Comparison of ENCODE assay signal across 7 mouse cellular contexts in the genomic region with DNA sequence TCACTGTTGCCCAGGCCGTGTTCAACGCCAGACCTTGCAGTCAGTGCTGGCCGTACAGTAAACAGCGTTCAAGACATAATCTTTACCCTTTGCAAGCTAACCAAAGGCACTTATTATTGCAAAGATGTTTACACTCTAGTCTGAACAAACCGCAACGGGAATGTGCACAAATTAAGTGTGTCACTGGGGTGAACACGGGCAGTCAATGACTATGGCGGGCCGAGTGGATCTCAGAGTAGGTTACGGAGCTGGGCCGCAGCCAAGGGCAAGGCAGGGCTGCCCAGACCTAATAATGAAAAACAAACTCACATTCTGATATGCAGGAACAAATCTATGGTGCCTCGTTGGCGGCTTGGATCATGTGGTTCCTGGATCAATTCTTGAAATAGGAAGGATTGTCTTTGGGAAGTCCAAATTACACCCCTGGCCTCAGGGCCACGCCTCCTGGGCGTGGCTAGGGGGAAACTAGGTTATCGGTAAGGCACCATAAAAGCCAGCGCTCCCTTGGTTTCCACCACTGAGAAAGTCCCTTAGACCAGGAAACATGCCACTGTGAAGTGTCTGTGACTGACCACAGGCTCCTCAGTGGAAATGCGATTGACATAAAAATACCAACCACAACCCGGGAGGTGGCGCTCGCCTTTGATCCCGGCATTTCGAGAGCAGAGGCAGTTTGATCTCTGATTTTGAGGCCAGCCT. TPM values are rescaled to one million over a fixed set of nuclear protein-coding genes. Genes with fewer than 3 reads are reported as not detected.
A peak's percentile ranks its signal among the peaks of the same experiment; 100 is the strongest.
DNase-seq lines count a peak whose midpoint lies in the region; ATAC-seq and TF ChIP-seq lines count a peak whose summit lies in the region.

No protein-coding gene starts in this region.

- H3K9me3 ChIP-seq in midbrain, postnatal 0 days (ENCODE audit: low read length), result no peaks in the 10 kb centered on the region
- no peaks in the 10 kb centered on the region for H3K9me3 ChIP-seq in midbrain, embryonic 15.5 days
- no peaks in the 10 kb centered on the region for H3K9me3 ChIP-seq in liver, embryonic 14.5 days (ENCODE audit: control insufficient read depth, low read length)
- no peaks in the 10 kb centered on the region for H3K9me3 ChIP-seq in stomach, embryonic 15.5 days

- no peak overlapping the region for H3K4me3 ChIP-seq in midbrain, postnatal 0 days (ENCODE audit: low read depth, low read length)
- H3K4me3 ChIP-seq in midbrain, embryonic 15.5 days, result no peak overlapping the region
- peak overlapping the region; percentile 49 for H3K4me3 ChIP-seq in liver, embryonic 14.5 days (ENCODE audit: insufficient read depth in 1 of 2, low read depth in 2 of 2, low read length in 2 of 2)
- H3K4me3 ChIP-seq in stomach, embryonic 15.5 days (replicated peaks), result no peak overlapping the region

- H3K4me2 ChIP-seq in midbrain, postnatal 0 days (ENCODE audit: low read depth, low read length, poor library complexity, severe bottlenecking), result no peak overlapping the region
- H3K4me2 ChIP-seq in midbrain, embryonic 15.5 days, result no peak overlapping the region
- peak overlapping the region; percentile 69 for H3K4me2 ChIP-seq in liver, embryonic 14.5 days (ENCODE audit: low read depth)
- 0 out of 2 replicates have a peak overlapping the region, but pooled peaks have one; percentile 19 for H3K4me2 ChIP-seq in stomach, embryonic 15.5 days

- no peak for DNase-seq in midbrain, postnatal 0 days (ENCODE audit: low spot score)
- peak; percentile 73 to 87 (median 78) for DNase-seq in liver, embryonic 14.5 days (ENCODE audit: low read depth in 3 of 3, low spot score in 3 of 3)
- no peak for DNase-seq in left cerebral cortex, postnatal 25 days (ENCODE audit: low spot score in 2 of 2)
- no peak for DNase-seq in cerebellum, adult 9-10 months

- peak; percentile 27 for TF ChIP-seq CTCF in midbrain, postnatal 0 days (IDR thresholded peaks at IDR 0.05)
- TF ChIP-seq CTCF in liver, embryonic 14.5 days (IDR thresholded peaks at IDR 0.05; ENCODE audit: low read depth), result peak; percentile 62

- H3K27ac ChIP-seq in midbrain, postnatal 0 days (ENCODE audit: low read depth, low read length), result no peak overlapping the region
- no peak overlapping the region for H3K27ac ChIP-seq in midbrain, embryonic 15.5 days
- peak overlapping the region; percentile 91 for H3K27ac ChIP-seq in liver, embryonic 14.5 days
- H3K27ac ChIP-seq in stomach, embryonic 15.5 days, result no peak overlapping the region

- H3K9ac ChIP-seq in midbrain, postnatal 0 days (replicated peaks; ENCODE audit: low read length, poor library complexity, severe bottlenecking), result no peak overlapping the region
- H3K9ac ChIP-seq in midbrain, embryonic 15.5 days, result no peak overlapping the region
- H3K9ac ChIP-seq in liver, embryonic 14.5 days (replicated peaks), result peak overlapping the region; percentile 81
- no peak overlapping the region for H3K9ac ChIP-seq in stomach, embryonic 15.5 days

- intact Hi-C loops in left cerebral cortex, postnatal 25 days (cut with DNase I), result no loop called here

- no peaks in the 10 kb centered on the region for H3K27me3 ChIP-seq in midbrain, postnatal 0 days (ENCODE audit: insufficient read depth, low read length)
- H3K27me3 ChIP-seq in midbrain, embryonic 15.5 days (replicated peaks), result no peaks in the 10 kb centered on the region
- H3K27me3 ChIP-seq in liver, embryonic 14.5 days (ENCODE audit: control insufficient read depth, insufficient read depth, low read length), result no peaks in the 10 kb centered on the region
- H3K27me3 ChIP-seq in stomach, embryonic 15.5 days (replicated peaks), result no peaks in the 10 kb centered on the region

- peak; percentile 30; the same call in 1 of the 2 replicates for TF ChIP-seq EP300 in liver, embryonic 14.5 days (IDR thresholded peaks at IDR 0.05; ENCODE audit: low read depth)

- no peaks in the 10 kb centered on the region for H3K4me1 ChIP-seq in midbrain, postnatal 0 days (ENCODE audit: insufficient read depth, low read length)
- H3K4me1 ChIP-seq in midbrain, embryonic 15.5 days, result peaks cover 3% of the 10 kb centered on the region; the same call in 1 of the 2 replicates
- peaks cover 40 to 49% of the 10 kb centered on the region in 2 experiments for H3K4me1 ChIP-seq in liver, embryonic 14.5 days (replicated peaks; ENCODE audit: control insufficient read depth in 2 of 2, insufficient read depth in 2 of 2, low read length in 1 of 2)
- H3K4me1 ChIP-seq in stomach, embryonic 15.5 days, result no peaks in the 10 kb centered on the region

- H3K36me3 ChIP-seq in midbrain, postnatal 0 days (ENCODE audit: insufficient read depth, low read length), result no peaks in the 10 kb centered on the region
- H3K36me3 ChIP-seq in midbrain, embryonic 15.5 days (replicated peaks), result no peaks in the 10 kb centered on the region
- H3K36me3 ChIP-seq in liver, embryonic 14.5 days (replicated peaks; ENCODE audit: control insufficient read depth, insufficient read depth, low read depth), result no peaks in the 10 kb centered on the region
- H3K36me3 ChIP-seq in stomach, embryonic 15.5 days, result no peaks in the 10 kb centered on the region

- 57% methylated on average over 23 of the region's 23 CpGs for WGBS in midbrain, postnatal 0 days
- 54% methylated on average over 23 of the region's 23 CpGs for WGBS in midbrain, embryonic 15.5 days
- 38% methylated on average over 23 of the region's 23 CpGs for WGBS in liver, embryonic 14.5 days (ENCODE audit: insufficient replicate concordance)
- 45% methylated on average over 23 of the region's 23 CpGs for WGBS in stomach, embryonic 15.5 days

- no peak for ATAC-seq in midbrain, postnatal 0 days (ENCODE audit: low FRiP score)
- no peak for ATAC-seq in midbrain, embryonic 15.5 days (replicated peaks)
- ATAC-seq in erythroid progenitor cell, adult 5-6 weeks (replicated peaks; ENCODE audit: low FRiP score, poor library complexity, severe bottlenecking), result peak; percentile 59
- peak; percentile 27 for ATAC-seq in liver, embryonic 14.5 days (ENCODE audit: insufficient read depth)
- ATAC-seq in stomach, embryonic 15.5 days (ENCODE audit: insufficient read depth, low FRiP score, low read depth), result no peak

RNA-seq across cellular contexts. Expression of a gene that starts 13.2 kb away (rescaled TPM):
- 143 and 179 TPM in 2 replicates for total RNA-seq in midbrain, postnatal 0 days (2014; rRNA removed)
- polyA plus RNA-seq in midbrain, postnatal 0 days (2015; fragmentation: Nextera tagmentation; extraction: Ambion mirVana), result 394 and 409 TPM in 2 replicates
- polyA plus RNA-seq in midbrain, embryonic 15.5 days (2015; fragmentation: Nextera tagmentation; extraction: Ambion mirVana), result 216 and 230 TPM in 2 replicates
- total RNA-seq in erythroid progenitor cell, adult 5-6 weeks (2015; ENCODE audit: low replicate concordance), result not detected in 2 replicates
- not detected in 2 replicates for total RNA-seq in erythroid progenitor cell, adult 5-6 weeks (2017; ENCODE audit: low replicate concordance)
- 0.15 and 0.61 TPM in 2 replicates for polyA plus RNA-seq in liver, embryonic 14.5 days (2012; rRNA removed)
- polyA plus RNA-seq in liver, embryonic 14.5 days (2014; fragmentation: Nextera tagmentation; extraction: Ambion mirVana), result 0.22 and 0.29 TPM in 2 replicates
- polyA plus RNA-seq in stomach, embryonic 15.5 days (2015; fragmentation: Nextera tagmentation; extraction: Ambion mirVana), result 7.4 and 7.7 TPM in 2 replicates
- total RNA-seq in left cerebral cortex, postnatal 25 days (2021), result 100 to 1,000 TPM; 150 to 175 TPM

RNA-seq across cellular contexts. Expression of a gene that starts 13.3 kb away (rescaled TPM):
- 2.1 TPM in 1 of 2 replicates, not detected in the other for total RNA-seq in midbrain, postnatal 0 days (2014; rRNA removed)
- polyA plus RNA-seq in midbrain, postnatal 0 days (2015; fragmentation: Nextera tagmentation; extraction: Ambion mirVana), result 1.5 and 1.9 TPM in 2 replicates
- 1.0 and 1.4 TPM in 2 replicates for polyA plus RNA-seq in midbrain, embryonic 15.5 days (2015; fragmentation: Nextera tagmentation; extraction: Ambion mirVana)
- not detected in 2 replicates for total RNA-seq in erythroid progenitor cell, adult 5-6 weeks (2015; ENCODE audit: low replicate concordance)
- not detected in 2 replicates for total RNA-seq in erythroid progenitor cell, adult 5-6 weeks (2017; ENCODE audit: low replicate concordance)
- polyA plus RNA-seq in liver, embryonic 14.5 days (2012; rRNA removed), result 0.08 TPM in 1 of 2 replicates, not detected in the other
- polyA plus RNA-seq in liver, embryonic 14.5 days (2014; fragmentation: Nextera tagmentation; extraction: Ambion mirVana), result not detected in 2 replicates
- 0.57 TPM in 1 of 2 replicates, not detected in the other for polyA plus RNA-seq in stomach, embryonic 15.5 days (2015; fragmentation: Nextera tagmentation; extraction: Ambion mirVana)
- 1 to 10 TPM in 1 of 2 experiments, under 1 TPM in 1; 0.80 to 1.7 TPM for total RNA-seq in left cerebral cortex, postnatal 25 days (2021)

RNA-seq across cellular contexts. Expression of a gene that starts 16.2 kb away (rescaled TPM):
- 12.6 and 13.5 TPM in 2 replicates for total RNA-seq in midbrain, postnatal 0 days (2014; rRNA removed)
- polyA plus RNA-seq in midbrain, postnatal 0 days (2015; fragmentation: Nextera tagmentation; extraction: Ambion mirVana), result 11.1 and 12.3 TPM in 2 replicates
- 42.9 and 50.3 TPM in 2 replicates for polyA plus RNA-seq in midbrain, embryonic 15.5 days (2015; fragmentation: Nextera tagmentation; extraction: Ambion mirVana)
- total RNA-seq in erythroid progenitor cell, adult 5-6 weeks (2015; ENCODE audit: low replicate concordance), result not detected in 2 replicates
- not detected in 2 replicates for total RNA-seq in erythroid progenitor cell, adult 5-6 weeks (2017; ENCODE audit: low replicate concordance)
- 0.45 and 0.48 TPM in 2 replicates for polyA plus RNA-seq in liver, embryonic 14.5 days (2012; rRNA removed)
- polyA plus RNA-seq in liver, embryonic 14.5 days (2014; fragmentation: Nextera tagmentation; extraction: Ambion mirVana), result 0.23 and 0.30 TPM in 2 replicates
- polyA plus RNA-seq in stomach, embryonic 15.5 days (2015; fragmentation: Nextera tagmentation; extraction: Ambion mirVana), result 34.0 and 34.5 TPM in 2 replicates
- total RNA-seq in left cerebral cortex, postnatal 25 days (2021), result 1 to 10 TPM; 4.3 to 8.6 TPM

Comparison
In these comparisons a context has a peak if more than half of its experiments do, and no peak if none do; other contexts are left out.
1. ATAC-seq: peak in erythroid progenitor cell, adult 5-6 weeks (single experiment) and liver, embryonic 14.5 days (single experiment); none in midbrain, postnatal 0 days (single experiment), midbrain, embryonic 15.5 days (single experiment) and stomach, embryonic 15.5 days (single experiment).
2. DNase-seq: peak in liver, embryonic 14.5 days (3 of 3); none in midbrain, postnatal 0 days (single experiment), left cerebral cortex, postnatal 25 days (0 of 2) and cerebellum, adult 9-10 months (single experiment).
3. H3K4me2 ChIP-seq: peak in liver, embryonic 14.5 days (single experiment) and stomach, embryonic 15.5 days (single experiment); none in midbrain, postnatal 0 days (single experiment) and midbrain, embryonic 15.5 days (single experiment).
4. H3K4me3 ChIP-seq: peak in liver, embryonic 14.5 days (2 of 2); none in midbrain, postnatal 0 days (single experiment), midbrain, embryonic 15.5 days (single experiment) and stomach, embryonic 15.5 days (single experiment).
5. RNA of a gene that starts 13.2 kb away (polyA plus RNA-seq): 394 to 409 TPM in midbrain, postnatal 0 days and 216 to 230 TPM in midbrain, embryonic 15.5 days; 7.4 to 7.7 TPM in stomach, embryonic 15.5 days and 0.15 to 0.61 TPM in liver, embryonic 14.5 days; every median in the first group is over 10 times any median in the second.